Mouse (Mus musculus) testis, postnatal 14 days (tissue): ENCODE measurements around the gene Gm27021.

Experiments
- DNase-seq: peaks from one replicate; pipeline ENCODE4 v3.0.0; 2021; ENCODE audit warnings: low spot score

The Gm27021 gene

GRCm38 (mm10) chr8:120667561-120668373 lies at the start of gene Gm27021, which contains the start of gene Cox4i1:
Gm27021 (minus strand) TSS chr8:120668079.
Cox4i1 (plus strand) TSS chr8:120668222.
- peak; percentile 93 for DNase-seq

- DNase-seq: no peak
Observed at GRCm38 (mm10) chr8:120715996-120716680, 48.3 kb upstream of the Gm27021 start.

- no peak for DNase-seq
Observed at GRCm38 (mm10) chr8:120715200-120715599, 47.3 kb upstream of the Gm27021 start.

GRCm38 (mm10) chr8:120709176-120709575 lies 41.3 kb upstream of the Gm27021 start:
- no peak for DNase-seq

- no peak for DNase-seq
Observed at GRCm38 (mm10) chr8:120706193-120706592, 38.3 kb upstream of the Gm27021 start.

- no peak for DNase-seq
Observed at GRCm38 (mm10) chr8:120705163-120705562, 37.3 kb upstream of the Gm27021 start.

GRCm38 (mm10) chr8:120704203-120704602 lies 36.3 kb upstream of the Gm27021 start:
- DNase-seq: no peak

DNA sequence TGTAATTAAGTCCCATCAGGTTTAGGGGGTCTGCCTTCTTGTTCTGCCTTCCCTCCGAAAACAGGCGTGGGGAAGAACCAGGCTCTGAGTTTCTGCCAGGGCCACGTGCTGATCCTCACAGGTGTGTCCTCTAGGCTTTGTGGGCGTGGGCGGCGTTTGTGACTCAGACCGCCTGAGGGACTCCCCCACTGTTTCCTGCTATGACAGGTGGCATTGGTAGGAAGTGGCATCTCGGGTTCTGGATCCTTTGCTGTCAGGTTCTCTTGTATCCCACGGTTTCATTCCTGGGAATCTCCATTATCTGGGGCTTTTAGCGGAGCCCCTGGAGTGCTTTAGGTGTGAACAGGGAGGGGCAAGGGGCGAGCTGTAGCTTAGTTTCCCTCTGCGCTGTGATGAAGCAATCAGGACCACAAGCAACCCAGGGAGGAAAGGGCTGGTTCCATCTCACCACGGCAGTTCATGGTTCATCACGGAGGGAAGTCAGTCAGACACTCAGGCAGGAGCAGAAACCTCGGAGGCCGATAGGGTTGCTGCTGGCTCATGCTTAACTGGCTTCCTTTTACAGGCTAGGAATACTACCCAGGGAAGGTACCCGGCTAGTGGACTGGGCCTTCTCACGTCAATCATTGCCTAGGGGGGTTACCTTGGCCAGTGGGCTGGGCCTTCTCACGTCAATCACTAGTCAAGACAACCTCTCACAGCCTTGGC lies 34.0 kb upstream of the Gm27021 start:
- DNase-seq: no peak

DNA sequence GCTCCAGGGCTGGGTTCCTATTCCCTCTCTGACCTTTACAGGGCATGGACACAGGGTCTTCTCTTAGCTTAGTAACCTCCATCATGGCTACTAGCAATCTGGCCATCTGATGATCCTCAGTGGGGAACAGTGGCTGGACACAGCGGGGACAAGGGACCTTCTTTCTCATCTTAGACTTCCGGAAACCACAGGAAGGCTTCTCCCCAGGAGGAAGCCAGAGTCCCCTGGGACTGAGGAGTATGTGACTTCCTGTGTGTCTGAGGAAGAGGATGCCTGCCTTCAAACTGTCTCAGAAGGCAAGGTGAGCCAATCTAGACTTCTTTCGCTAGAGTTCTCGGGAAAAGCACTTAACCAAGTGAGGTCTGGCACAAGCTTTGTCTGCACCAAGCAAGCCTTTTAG lies 32.2 kb upstream of the Gm27021 start:
- DNase-seq: no peak

DNA sequence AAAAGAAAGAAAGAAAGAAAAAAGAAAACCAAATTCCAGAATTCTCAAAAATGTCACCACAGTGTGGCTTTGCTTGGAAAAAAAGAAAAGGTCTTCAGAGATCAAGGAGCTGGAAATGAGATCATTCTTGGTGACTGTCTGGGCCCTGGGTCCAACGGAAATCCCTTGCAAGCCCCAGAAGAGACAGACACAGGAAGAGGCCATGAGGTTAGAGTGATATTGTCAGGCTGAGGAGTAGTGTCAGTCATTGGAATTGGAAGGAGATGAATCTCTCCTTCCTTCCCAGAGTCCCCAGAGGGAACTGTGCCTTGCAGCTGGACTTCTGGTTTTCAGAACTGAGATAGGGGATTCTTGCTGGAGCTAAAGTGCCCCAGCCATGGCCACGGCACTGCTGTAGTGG lies 31.7 kb upstream of the Gm27021 start:
- no peak for DNase-seq

- DNase-seq: no peak
Observed at GRCm38 (mm10) chr8:120699079-120699478, 31.2 kb upstream of the Gm27021 start.

GRCm38 (mm10) chr8:120698426-120698825 lies 30.5 kb upstream of the Gm27021 start:
- no peak for DNase-seq

- DNase-seq: no peak
Observed at GRCm38 (mm10) chr8:120697979-120698272, 30.0 kb upstream of the Gm27021 start.

DNA sequence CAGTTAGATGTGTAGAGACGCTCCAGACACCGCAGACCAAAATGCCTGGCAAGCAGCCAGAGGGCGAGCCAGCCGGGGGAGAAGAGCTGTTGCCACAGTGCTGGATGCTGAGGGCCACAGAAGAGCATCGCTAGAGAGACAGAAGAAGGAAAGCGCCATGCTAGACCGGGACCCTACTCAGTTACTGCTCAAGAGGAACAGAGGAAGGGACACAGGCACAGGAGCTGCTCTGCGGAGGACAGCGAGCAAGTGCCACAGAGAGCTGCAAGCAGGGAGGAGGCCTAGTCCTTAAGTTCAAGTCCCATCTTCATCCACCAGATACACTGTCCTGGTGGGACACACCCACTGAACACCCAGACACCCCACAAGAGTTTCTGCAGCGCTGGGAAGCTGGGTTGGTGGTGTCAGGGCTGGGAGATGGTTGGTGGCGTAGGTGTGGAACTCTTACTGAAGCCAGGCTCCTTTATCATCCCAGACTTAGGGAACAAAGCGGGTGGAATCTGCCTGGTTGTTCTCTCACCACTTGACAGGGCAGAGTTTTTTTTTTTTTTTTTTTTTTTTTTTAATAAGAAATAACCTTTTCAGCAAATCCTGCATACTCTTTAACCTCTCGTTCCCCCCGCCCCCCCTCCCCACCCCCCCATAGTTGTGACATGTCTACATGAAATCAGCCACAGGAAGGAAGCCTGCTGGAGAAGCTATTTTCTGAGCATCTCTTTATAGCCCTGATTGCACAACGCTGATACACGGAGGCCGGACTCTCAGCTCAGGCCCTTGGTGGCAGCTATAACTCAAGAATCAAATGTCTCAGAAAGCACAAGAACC lies 29.5 kb upstream of the Gm27021 start:
- DNase-seq: no peak

DNA sequence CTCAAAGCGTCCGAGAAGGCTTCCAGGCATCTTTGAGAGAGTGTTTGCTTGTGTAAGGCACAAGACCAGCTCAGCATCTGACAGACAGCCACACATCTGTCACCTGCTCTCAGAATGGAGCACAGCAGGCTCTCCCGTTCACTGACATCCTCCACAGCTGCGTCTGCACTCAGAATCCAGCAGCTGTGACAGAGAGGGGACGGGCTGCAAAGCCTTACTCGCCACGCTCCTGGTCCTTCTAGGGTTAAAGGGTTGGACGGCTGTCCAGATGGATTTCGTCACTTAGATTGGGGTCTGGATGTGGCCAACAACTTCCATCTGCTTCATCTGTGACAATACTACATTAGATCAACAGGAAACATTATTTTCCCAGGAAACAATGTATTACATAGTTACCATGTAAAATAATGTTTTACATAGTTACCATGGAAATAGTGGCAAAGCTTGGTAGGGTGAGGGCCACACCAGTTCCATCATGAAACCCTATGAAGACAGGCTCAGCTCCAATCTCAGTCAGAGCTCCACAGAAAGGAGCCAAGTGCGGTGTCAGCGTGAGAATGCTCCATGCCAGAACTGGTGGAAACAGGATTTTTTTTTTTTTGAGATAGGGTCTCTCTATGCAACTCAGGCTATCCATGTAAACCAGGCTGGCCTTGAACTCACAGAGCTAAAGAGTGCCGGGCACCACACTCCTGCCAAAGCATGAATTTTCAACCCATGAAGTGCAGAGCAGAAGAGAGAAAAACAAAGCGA lies 28.7 kb upstream of the Gm27021 start:
- DNase-seq: no peak

DNA sequence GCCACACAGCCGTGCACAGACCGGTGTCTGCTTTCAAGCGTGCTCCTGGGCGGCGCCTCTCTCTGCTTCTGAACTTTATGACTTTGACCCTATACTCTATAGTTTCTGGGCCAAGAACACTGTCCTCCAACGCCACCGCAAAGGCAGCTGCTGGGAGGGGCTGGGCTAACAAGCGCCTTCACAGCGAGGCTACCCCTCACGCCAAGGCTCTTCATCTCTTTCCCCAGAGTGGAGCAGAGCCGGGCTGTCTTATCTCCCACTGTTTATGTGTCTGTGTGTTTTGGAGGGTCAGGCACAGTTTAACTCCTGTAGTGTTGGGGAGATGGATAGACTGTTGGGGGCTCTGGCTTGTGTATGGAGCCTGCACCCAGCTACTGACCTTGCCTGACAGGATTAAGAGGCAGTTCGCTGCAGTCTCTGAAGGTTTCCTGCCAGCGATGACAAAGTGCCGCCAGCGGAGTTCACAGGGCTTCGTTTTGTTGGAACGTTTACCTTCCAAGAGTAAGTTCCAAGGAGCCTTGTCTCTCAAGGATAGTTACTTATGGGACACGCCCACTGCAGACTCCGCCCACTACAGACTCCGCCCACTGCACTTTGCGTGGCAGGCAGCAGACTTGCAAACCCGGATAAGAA lies 26.1 kb upstream of the Gm27021 start:
- no peak for DNase-seq

GRCm38 (mm10) chr8:120692934-120693333 lies 25.1 kb upstream of the Gm27021 start:
- no peak for DNase-seq

DNA sequence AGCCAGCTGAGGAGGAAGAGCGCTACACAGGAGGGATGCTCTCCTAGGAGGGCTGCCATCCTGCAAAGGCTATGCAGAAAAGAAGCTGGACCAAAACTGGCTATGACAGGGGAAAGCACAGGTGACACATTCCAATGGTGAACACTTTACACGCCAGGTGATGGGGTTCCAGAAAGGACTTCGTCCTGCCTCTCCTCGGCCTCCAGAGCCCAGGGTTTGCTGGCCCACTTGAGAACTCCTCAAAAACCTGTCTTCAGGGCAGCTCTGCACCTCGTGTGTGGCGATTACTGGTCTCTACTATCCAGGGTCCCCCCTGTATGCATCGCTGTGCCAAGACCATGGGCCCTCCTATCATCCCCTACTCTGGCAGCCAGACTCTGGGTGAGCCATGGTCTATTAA lies 20.6 kb upstream of the Gm27021 start:
- no peak for DNase-seq

DNA sequence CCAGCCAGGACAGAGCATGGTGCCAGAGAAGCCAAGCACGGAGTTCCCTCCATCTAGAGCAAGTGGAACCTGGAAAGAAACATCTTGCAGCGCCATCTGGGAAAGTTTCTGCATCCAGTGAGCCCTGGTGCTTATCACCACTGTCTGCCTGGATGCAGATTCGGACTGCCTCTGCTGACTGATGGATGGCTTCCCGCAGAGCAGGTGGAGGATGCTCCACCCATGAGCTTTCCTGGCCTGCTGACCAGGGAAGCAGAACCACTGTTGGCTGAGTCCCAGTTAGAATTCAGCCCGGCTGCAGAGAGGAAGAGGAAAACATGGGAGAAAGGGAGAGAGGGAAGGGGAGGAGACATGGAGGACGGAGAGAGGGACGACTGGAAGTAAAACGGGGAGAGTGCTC lies 19.9 kb upstream of the Gm27021 start:
- DNase-seq: no peak

GRCm38 (mm10) chr8:120686576-120686975 lies 18.7 kb upstream of the Gm27021 start:
- no peak for DNase-seq

DNA sequence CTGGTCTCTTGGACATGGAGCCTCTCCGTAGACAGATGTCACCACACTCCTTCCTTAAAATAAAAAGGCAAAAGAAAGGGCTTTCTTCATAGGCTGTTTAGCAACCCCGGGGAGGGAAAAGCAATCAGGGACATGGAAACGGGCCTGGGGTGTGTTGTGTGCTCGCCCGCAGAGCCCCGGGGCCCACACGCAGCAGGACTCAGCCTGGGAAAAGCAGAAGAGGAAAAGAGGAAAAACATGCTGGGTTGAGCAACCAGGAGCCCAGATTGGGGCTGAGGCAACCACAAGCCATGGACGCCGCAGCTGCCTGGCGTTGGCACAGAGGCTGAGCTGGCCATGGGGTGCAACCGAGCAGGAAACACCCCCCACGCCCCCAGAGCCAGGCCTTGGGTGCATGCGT lies 18.2 kb upstream of the Gm27021 start:
- DNase-seq: no peak
